Mouse (Mus musculus) liver, embryonic 13.5 days (tissue): ENCODE data around the gene Srf. TPM values are rescaled to one million over a fixed set of nuclear protein-coding genes. Genes with fewer than 3 reads are reported as not detected.

Experiments used
- ATAC-seq: fragments of 200-750 bp; cut with Nextera tagmentation; 2 replicates; pipeline ENCODE4 v1.8.0; 2017; ENCODE audit warnings: low read depth, mild to moderate bottlenecking, moderate number of reproducible peaks, moderate library complexity
- DNase-seq: peaks from one replicate; pipeline ENCODE4 v3.0.0; 2022
- H3K27ac ChIP-seq: fragments of 300-500 bp; sonication (generic); 2 replicates; pipeline ENCODE4 v1.5.1; 2015; ENCODE audit warnings: moderate library complexity, mild to moderate bottlenecking, inconsistent platforms
- H3K27me3 ChIP-seq: fragments of 300-500 bp; sonication (generic); 2 replicates; pipeline ENCODE4 v1.6.1; 2015; ENCODE audit warnings: mild to moderate bottlenecking, inconsistent platforms
- H3K36me3 ChIP-seq: fragments of 300-500 bp; sonication (generic); 2 replicates; pipeline ENCODE4 v1.6.1; 2015; ENCODE audit warnings: mild to moderate bottlenecking, inconsistent platforms
- H3K4me1 ChIP-seq: fragments of 300-500 bp; sonication (generic); replicated peaks from 2 replicates; pipeline ENCODE4 v1.6.1; 2015; ENCODE audit warnings: inconsistent platforms
- H3K4me2 ChIP-seq: fragments of 300-500 bp; sonication (generic); 2 replicates; pipeline ENCODE4 v1.6.1; 2015; ENCODE audit warnings: inconsistent platforms, mild to moderate bottlenecking, moderate library complexity
- H3K4me3 ChIP-seq: fragments of 300-500 bp; sonication (generic); replicated peaks from 2 replicates; pipeline ENCODE4 v1.5.1; 2015; ENCODE audit warnings: mild to moderate bottlenecking, inconsistent platforms
- H3K9ac ChIP-seq: fragments of 300-500 bp; sonication (generic); 2 replicates; pipeline ENCODE4 v1.6.1; 2015; ENCODE audit warnings: mild to moderate bottlenecking, inconsistent platforms
- H3K9me3 ChIP-seq: fragments of 300-500 bp; sonication (generic); replicated peaks from 2 replicates; pipeline ENCODE4 v1.6.1; 2016; ENCODE audit warnings: inconsistent platforms
- WGBS: fragments of 180-500 bp; shearing (Covaris S2); methylation state at CpG from one replicate; pipeline ENCODE4 v1.1.7; 2015; ENCODE audit not compliant: insufficient replicate concordance; 5-methylcytosine and 5-hydroxymethylcytosine counted together
- polyA plus RNA-seq: library from polyadenylated mRNA; unstranded; fragments of >200 nt; fragmentation: Nextera tagmentation; extraction: Ambion mirVana; gene quantifications from 2 replicates; pipeline ENCODE4 v1.2.1, GENCODE M21; 2015

The Srf gene
- polyA plus RNA-seq, 1 experiment from 2014 or later: 2.9 TPM

DNA sequence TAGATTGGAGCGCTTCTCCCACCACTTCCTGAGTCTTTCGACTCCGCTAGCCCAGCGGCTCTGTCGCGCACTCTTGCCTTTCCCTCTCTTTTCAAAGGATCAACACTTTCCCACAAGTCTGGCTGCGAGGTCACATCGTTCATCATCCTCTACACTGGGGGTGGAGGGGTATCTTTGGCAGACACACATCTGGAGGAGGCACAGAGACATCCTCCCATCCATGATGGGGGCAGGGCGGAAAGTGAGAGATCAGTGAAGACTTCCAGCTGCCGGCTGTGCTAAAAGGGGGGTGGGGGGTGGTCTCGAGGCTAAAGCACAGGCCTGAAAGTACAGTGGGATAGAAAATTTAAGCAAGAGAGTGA, 590 bp upstream of the Srf start:
- H3K4me3 ChIP-seq: peak overlapping the region; percentile 94
- H3K4me2 ChIP-seq: peak overlapping the region; percentile 99
- H3K36me3 ChIP-seq: peaks cover 10% of the 10 kb centered on the region
- peak overlapping the region; percentile 70 for H3K9ac ChIP-seq
- no peak for DNase-seq
- H3K27me3 ChIP-seq: no peaks in the 10 kb centered on the region
- peak overlapping the region; percentile 63; the same call in 1 of the 2 replicates for H3K27ac ChIP-seq
- ATAC-seq: peak; percentile 3; the same call in 1 of the 2 replicates
- no peaks in the 10 kb centered on the region for H3K9me3 ChIP-seq
- WGBS: 1% methylated on average over 11 of the region's 11 CpGs
- H3K4me1 ChIP-seq: peaks cover 46% of the 10 kb centered on the region

DNA sequence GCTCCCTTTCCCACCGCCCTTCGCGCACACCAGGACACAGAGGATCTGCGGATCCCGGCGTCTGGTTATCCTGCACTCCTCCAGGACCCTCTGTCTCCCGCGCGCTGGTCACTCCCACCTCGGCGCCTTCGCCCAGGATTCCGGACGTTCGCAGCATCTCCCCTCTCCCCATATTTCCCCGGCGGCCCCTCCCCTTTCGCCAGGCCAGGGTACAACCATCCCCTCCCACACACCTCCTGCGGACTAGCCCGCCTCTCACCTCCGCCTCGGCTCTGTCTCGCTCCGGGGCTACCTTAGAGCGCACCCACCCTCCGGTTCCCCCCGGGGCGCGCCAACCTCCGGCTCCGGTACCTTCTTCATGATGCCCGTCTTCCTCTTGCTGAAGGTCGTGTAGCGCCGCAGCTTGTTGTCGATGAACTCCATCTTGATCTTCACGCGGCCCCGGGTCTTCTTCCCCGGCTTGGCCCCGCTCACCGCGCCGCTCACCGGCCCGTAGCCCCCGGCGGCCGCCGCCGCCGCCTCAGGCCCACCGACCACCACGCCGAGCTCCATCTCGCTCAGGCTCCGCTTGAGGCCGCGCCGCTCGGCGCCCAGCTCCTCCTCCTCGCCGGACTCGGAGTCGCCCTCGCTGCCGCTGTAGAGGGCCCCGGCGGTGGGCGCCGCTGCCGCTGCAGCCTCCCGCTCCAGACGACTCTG, 850 bp downstream of the Srf start:
- Histone ChIP-seq H3K9ac (peak overlapping the region; percentile 98), H3K27me3 (no peaks in the 10 kb centered on the region), H3K9me3 (no peaks in the 10 kb centered on the region), H3K36me3 (peaks cover 25% of the 10 kb centered on the region), H3K27ac (peak overlapping the region; percentile 88; the same call in 1 of the 2 replicates), H3K4me1 (peaks cover 46% of the 10 kb centered on the region), H3K4me3 (peak overlapping the region; percentile 94), H3K4me2 (peak overlapping the region; percentile 99)
- DNase-seq (peak; percentile 16), ATAC-seq (peak; percentile 2; the same call in 1 of the 2 replicates)
- under 1% methylated on average over 73 of the region's 75 CpGs for WGBS

DNA sequence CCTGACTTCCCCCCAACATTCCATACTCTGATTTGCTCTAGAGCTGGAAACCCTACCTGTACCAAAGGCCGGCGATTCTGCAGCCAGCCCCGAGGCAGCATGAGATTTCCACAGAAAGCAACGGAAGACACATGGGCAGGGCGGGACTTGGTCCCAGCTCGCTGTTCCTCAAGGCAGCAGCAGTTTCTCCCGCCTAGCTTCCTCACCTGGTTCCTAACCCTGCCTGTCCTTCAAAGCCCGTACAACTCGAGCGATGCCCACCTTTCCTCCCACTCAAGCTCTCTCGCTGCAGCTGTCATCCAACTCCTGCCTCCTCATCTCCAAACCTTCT, 1.4 kb downstream of the Srf start:
- Histone ChIP-seq H3K9ac (peak overlapping the region; percentile 98), H3K4me1 (peaks cover 47% of the 10 kb centered on the region), H3K4me2 (peak overlapping the region; percentile 99), H3K9me3 (no peaks in the 10 kb centered on the region), H3K4me3 (peak overlapping the region; percentile 94), H3K27ac (peak overlapping the region; percentile 9; the same call in 1 of the 2 replicates), H3K27me3 (no peaks in the 10 kb centered on the region), H3K36me3 (peaks cover 30% of the 10 kb centered on the region)
- DNase-seq (no peak), ATAC-seq (no peak)
- 3% methylated on average over 11 of the region's 11 CpGs for WGBS

DNA sequence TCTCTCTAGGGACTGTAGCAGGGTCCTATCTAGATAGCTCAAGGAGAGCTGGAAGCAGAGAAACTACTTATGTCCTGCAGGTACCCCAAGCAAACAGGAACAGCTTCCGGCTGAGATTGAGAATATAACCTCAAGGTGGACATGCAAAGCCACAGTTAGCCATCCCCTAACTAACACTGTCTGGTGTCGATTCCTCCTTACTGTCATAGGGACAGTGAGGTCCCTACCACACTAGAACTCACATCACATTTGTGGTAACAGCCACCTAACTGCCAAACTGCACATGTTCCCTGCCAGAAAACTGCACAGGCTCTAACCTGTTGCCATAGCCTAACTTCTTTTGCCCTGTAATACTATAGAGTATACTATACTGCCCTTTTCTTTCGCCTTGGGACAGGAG, 2.0 kb downstream of the Srf start:
- DNase-seq: no peak
- Histone ChIP-seq H3K9ac (peak overlapping the region; percentile 50; the same call in 1 of the 2 replicates), H3K4me3 (peak overlapping the region; percentile 94), H3K36me3 (peaks cover 35% of the 10 kb centered on the region), H3K4me2 (peak overlapping the region; percentile 99), H3K4me1 (peaks cover 48% of the 10 kb centered on the region), H3K9me3 (no peaks in the 10 kb centered on the region), H3K27ac (no peak overlapping the region), H3K27me3 (no peaks in the 10 kb centered on the region)
- ATAC-seq: no peak
- 76% methylated on average over 3 of the region's 3 CpGs for WGBS

DNA sequence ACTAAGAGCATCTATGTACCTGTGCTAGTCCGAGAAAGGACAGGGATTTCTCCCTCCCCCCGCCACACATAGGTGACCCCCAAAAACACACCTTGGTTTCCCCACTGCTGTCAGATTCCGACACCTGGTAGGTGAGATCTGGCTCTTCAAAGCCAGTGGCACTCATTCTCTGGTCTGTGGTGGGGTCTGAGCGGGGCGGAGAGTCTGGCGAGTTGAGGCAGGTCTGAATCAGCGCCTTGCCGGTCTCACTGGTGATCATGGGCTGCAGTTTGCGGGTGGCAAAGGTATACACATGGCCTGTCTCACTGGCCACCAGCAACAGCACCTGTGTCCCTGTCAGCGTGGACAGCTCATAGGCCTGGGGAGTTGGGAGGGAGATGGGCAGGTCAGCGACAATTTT, 2.5 kb downstream of the Srf start:
- H3K4me2 ChIP-seq: peak overlapping the region; percentile 99
- H3K9me3 ChIP-seq: no peaks in the 10 kb centered on the region
- peaks cover 39% of the 10 kb centered on the region for H3K36me3 ChIP-seq
- H3K4me1 ChIP-seq: peaks cover 48% of the 10 kb centered on the region
- WGBS: 78% methylated on average over 11 of the region's 11 CpGs
- peak overlapping the region; percentile 50; the same call in 1 of the 2 replicates for H3K27ac ChIP-seq
- no peak for ATAC-seq
- peak overlapping the region; percentile 50; the same call in 1 of the 2 replicates for H3K9ac ChIP-seq
- no peaks in the 10 kb centered on the region for H3K27me3 ChIP-seq
- peak overlapping the region; percentile 94 for H3K4me3 ChIP-seq
- no peak for DNase-seq

DNA sequence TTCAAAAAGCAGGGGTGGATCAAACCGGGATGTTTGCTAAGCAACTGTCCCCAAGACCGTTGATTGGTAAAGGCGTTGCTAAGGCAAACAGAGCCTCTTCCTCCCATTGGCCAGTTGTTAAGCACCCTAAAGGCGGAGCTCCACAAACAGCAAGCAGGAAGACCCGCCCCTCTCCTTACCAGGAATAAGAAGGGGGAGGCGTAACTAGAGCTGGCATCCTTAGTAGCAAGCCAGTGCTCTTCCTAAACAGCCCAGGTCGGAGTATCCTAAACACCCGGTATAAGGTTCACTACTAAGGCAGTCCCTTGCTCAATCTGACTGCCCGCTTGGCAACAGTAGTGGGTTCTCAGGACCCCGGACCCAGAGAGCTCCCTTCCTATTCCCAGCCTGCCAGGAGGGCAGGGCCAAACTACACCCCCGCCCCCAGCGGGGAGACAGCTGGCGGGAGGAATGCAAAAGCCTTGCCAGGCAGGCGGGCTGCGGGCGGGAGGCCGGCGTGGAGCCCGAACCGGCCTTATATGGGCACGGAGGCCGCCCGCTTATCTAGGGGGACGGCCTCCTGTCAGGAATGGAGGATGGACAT, 3.0 kb downstream of the Srf start:
- peak; percentile 25; the same call in 1 of the 2 replicates for ATAC-seq
- 29% methylated on average over 24 of the region's 24 CpGs for WGBS
- Histone ChIP-seq H3K36me3 (peaks cover 44% of the 10 kb centered on the region), H3K27ac (peak overlapping the region; percentile 50; the same call in 1 of the 2 replicates), H3K4me2 (peak overlapping the region; percentile 99), H3K9ac (peak overlapping the region; percentile 50; the same call in 1 of the 2 replicates), H3K4me3 (peak overlapping the region; percentile 94), H3K4me1 (peaks cover 53% of the 10 kb centered on the region), H3K9me3 (no peaks in the 10 kb centered on the region), H3K27me3 (0 out of 2 replicates have a peak, but pooled peaks cover under 1% of the 10 kb centered on the region)
- peak; percentile 56 for DNase-seq

DNA sequence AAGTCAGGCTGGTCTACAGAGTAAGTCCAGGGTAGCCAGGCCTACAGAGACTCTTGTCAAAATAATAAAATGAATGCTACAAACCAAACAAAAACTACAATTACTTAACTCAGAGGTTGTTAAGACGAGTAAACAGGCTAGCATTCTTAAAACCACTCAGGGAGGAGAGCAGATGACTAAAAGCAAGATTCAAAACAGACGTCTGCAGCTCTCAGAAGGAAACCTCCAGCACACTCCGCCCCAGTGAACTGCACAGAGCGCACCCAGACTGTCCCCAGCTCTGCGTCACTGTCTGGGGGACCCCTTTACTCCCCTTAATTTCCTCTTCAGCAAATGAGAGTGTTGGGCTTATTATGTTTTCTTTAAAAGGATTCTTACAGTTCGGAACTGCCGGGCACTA, 3.8 kb downstream of the Srf start:
- Histone ChIP-seq H3K4me3 (no peak overlapping the region), H3K27ac (no peak overlapping the region), H3K4me2 (no peak overlapping the region), H3K9ac (no peak overlapping the region), H3K9me3 (no peaks in the 10 kb centered on the region), H3K27me3 (peaks cover 9% of the 10 kb centered on the region), H3K36me3 (peaks cover 44% of the 10 kb centered on the region), H3K4me1 (peaks cover 54% of the 10 kb centered on the region)
- DNase-seq: no peak
- no peak for ATAC-seq
- WGBS: 82% methylated on average over 7 of the region's 7 CpGs

DNA sequence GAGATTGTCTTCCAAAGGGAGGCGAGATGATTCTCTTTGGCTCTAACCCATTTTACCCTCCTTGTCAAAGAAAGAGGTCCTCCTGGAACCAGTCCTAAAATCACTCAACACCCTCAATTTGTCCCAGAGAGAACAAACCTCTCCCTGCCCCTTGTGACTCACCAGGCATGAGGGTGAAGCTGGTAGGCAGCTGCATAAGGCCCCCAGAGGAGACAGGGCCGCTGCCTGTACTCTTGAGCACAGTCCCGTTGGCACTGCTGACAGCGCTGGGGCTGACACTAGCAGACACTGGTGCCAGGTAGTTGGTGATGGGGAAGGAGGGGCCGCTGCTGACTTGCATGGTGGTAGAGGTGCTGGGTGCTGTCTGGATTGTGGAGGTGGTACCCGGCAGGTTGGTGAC, 4.6 kb downstream of the Srf start:
- Histone ChIP-seq H3K9me3 (no peaks in the 10 kb centered on the region), H3K4me1 (peaks cover 54% of the 10 kb centered on the region), H3K4me2 (no peak overlapping the region), H3K27me3 (peaks cover 17% of the 10 kb centered on the region), H3K4me3 (no peak overlapping the region), H3K36me3 (peaks cover 44% of the 10 kb centered on the region), H3K9ac (no peak overlapping the region), H3K27ac (no peak overlapping the region)
- DNase-seq (no peak), ATAC-seq (no peak)
- WGBS: 81% methylated on average over 6 of the region's 6 CpGs

DNA sequence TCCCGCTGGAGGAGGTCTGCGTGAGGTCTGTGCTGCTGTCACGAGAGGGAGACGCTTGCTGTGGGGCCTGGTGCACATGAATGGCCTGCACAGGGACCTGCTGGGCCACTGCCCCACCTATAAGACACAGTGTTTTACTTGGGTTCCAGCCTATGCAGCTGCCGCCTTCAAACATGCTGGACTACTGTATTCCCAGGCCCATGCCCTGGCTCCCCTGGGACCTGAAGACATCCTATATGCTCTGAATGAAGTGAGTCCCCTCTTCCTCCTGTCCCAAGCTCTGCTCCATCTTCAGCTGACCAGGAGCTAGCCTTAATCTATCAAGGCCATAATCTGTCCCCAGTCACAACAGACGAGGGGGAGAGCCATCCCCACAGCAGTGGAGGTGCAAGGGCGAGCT, 5.1 kb downstream of the Srf start:
- 83% methylated on average over 7 of the region's 7 CpGs for WGBS
- no peak for DNase-seq
- Histone ChIP-seq H3K9me3 (no peaks in the 10 kb centered on the region), H3K27ac (no peak overlapping the region), H3K4me1 (peaks cover 59% of the 10 kb centered on the region), H3K9ac (no peak overlapping the region), H3K36me3 (peaks cover 44% of the 10 kb centered on the region), H3K4me2 (no peak overlapping the region), H3K4me3 (no peak overlapping the region), H3K27me3 (peaks cover 21% of the 10 kb centered on the region)
- ATAC-seq: no peak

DNA sequence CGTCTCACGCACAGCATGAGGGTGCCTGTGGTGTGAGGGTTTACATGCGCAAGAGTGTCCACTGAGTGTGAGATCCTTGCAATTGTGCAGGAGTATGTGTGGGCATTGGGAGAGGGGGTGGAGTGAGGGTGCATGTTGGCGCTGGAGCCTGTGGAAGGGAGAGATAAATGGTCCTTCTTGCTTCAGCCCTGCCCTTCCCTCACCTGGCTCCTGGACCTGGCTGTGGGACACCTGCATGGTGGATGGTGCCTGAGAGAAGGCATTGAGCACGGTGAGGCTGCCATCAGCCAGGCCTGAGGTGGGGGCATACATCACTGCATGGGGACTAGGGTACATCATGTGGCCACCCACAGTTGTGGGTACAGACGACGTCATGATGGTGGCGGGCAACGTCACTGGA, 6.3 kb downstream of the Srf start:
- ATAC-seq (no peak), DNase-seq (no peak)
- no peak overlapping the region for H3K27ac ChIP-seq
- H3K27me3 ChIP-seq: peaks cover 34% of the 10 kb centered on the region
- peaks cover 54% of the 10 kb centered on the region for H3K4me1 ChIP-seq
- H3K4me3 ChIP-seq: no peak overlapping the region
- peaks cover 44% of the 10 kb centered on the region for H3K36me3 ChIP-seq
- H3K4me2 ChIP-seq: no peak overlapping the region
- no peaks in the 10 kb centered on the region for H3K9me3 ChIP-seq
- 82% methylated on average over 9 of the region's 9 CpGs for WGBS
- no peak overlapping the region for H3K9ac ChIP-seq

DNA sequence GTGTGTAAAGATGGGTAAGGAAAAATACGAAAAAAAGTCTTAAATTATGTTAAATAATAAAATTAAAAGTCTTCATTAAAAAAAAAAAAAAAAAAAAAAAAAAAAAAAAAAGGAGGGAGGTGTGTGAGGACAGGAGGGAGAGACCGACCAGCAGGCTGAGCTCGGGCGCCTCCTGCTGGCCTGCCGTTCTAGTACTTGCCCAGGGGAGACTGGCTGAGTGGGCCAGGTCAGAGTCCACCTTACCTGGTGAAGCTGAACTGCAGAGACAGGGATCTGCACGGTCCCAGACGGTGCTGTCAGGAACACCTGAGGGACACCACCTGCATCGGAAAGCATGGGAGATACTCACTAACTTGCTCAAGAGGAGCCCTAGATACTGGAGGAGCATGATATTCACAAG, 6.8 kb downstream of the Srf start:
- ATAC-seq (no peak), DNase-seq (peak; percentile 15)
- H3K27me3 ChIP-seq: peaks cover 38% of the 10 kb centered on the region
- WGBS: 43% methylated on average over 8 of the region's 8 CpGs
- H3K36me3 ChIP-seq: peaks cover 44% of the 10 kb centered on the region
- peaks cover 49% of the 10 kb centered on the region for H3K4me1 ChIP-seq
- no peak overlapping the region for H3K27ac ChIP-seq
- no peaks in the 10 kb centered on the region for H3K9me3 ChIP-seq
- no peak overlapping the region for H3K4me2 ChIP-seq
- H3K4me3 ChIP-seq: no peak overlapping the region
- H3K9ac ChIP-seq: no peak overlapping the region

DNA sequence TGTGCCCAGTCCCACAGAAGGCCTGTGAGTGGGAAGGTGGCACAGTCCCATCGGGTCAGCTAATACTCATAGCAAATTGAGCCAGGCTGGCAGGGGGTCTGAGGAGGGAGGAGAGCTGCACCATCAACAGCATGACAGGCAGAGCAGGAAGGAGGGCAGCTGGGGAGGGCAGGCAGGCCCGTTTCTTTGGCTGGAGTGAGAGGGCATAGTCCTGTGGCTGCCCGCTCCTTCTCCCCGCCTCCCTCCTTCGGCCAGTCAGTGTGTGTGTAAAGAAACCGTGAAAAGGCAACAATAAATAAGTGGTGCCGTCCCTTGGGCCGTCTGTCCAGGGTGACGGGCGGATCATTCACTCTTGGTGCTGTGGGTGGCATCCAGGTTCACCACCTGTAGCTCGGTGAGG, 7.2 kb downstream of the Srf start:
- WGBS: 79% methylated on average over 11 of the region's 11 CpGs
- peaks cover 45% of the 10 kb centered on the region for H3K4me1 ChIP-seq
- no peak overlapping the region for H3K4me3 ChIP-seq
- DNase-seq (no peak), ATAC-seq (no peak)
- no peak overlapping the region for H3K9ac ChIP-seq
- H3K36me3 ChIP-seq: peaks cover 44% of the 10 kb centered on the region
- peaks cover 39% of the 10 kb centered on the region for H3K27me3 ChIP-seq
- no peaks in the 10 kb centered on the region for H3K9me3 ChIP-seq
- no peak overlapping the region for H3K4me2 ChIP-seq
- no peak overlapping the region for H3K27ac ChIP-seq
